Comparison of ENCODE assay signal across 23 mouse cellular contexts in the genomic region with DNA sequence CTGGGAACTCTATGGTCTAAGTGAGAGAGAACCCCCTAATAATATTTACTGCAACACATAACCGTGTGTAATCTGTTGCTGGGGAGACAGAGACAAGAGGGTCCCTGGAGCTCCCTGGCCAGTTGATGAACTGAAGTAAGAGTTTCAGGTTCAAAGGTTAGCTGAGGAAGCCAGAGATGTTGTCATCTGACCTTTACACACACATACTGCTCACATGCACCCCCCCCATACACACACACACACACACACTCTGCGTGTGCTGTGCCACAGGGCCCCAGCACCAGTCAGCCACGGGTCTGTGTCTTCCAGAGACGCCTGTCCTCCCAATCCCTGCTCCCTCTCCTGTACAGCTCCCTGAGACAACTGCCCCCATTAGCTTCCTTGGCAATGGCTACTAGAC.
"Had no signal": no experiment of that assay in that cellular context is flagged by ENCODE, and none has a peak within 500 bp of the region (broad histone marks: within the 10 kb centered on the region; RNA-seq: fewer than 3 reads in every experiment).

No protein-coding gene starts in this region.

- ATAC-seq: forebrain, postnatal 0 days; hindbrain, embryonic 16.5 days; inflammation-experienced regulatory T-cells, adult 6 months; intestine, embryonic 15.5 days had no signal

- H3K9ac ChIP-seq: forebrain, postnatal 0 days; heart, embryonic 13.5 days; heart, embryonic 15.5 days; hindbrain, embryonic 14.5 days; intestine, embryonic 15.5 days; limb, embryonic 13.5 days; liver, embryonic 14.5 days had no signal

- H3K4me2 ChIP-seq: heart, embryonic 11.5 days; heart, embryonic 13.5 days; heart, embryonic 15.5 days; hindbrain, embryonic 14.5 days; intestine, embryonic 15.5 days; limb, embryonic 13.5 days; liver, embryonic 11.5 days had no signal

- H3K9me3 ChIP-seq: heart, embryonic 13.5 days; heart, embryonic 15.5 days; intestine, embryonic 15.5 days; limb, embryonic 13.5 days had no signal

- H3K4me1 ChIP-seq: heart, embryonic 13.5 days; heart, embryonic 15.5 days; intestine, embryonic 15.5 days; limb, embryonic 13.5 days had no signal

- H3K36me3 ChIP-seq: heart, embryonic 13.5 days; heart, embryonic 15.5 days; intestine, embryonic 15.5 days; limb, embryonic 13.5 days had no signal

- H3K27me3 ChIP-seq: intestine, embryonic 15.5 days had no signal

- DNase-seq: forebrain, postnatal 0 days; gastrocnemius, postnatal 14 days; gastrocnemius, postnatal 36 days; heart, adult 2 months; heart, postnatal 14 days; heart, postnatal 36 days; kidney, adult 18-20 months; kidney, adult 8-10 months; kidney, postnatal 10 days; kidney, postnatal 25 days; kidney, postnatal 4 days had no signal

- H3K27ac ChIP-seq: heart, adult 2 months; heart, embryonic 13.5 days; heart, embryonic 15.5 days; hindbrain, embryonic 14.5 days; intestine, embryonic 15.5 days; layer of hippocampus, adult 2 months; left cerebral cortex, adult 2 months; limb, embryonic 13.5 days; liver, embryonic 14.5 days had no signal

- H3K4me3 ChIP-seq: heart, adult 2 months; heart, embryonic 13.5 days; heart, embryonic 15.5 days; intestine, embryonic 15.5 days; layer of hippocampus, adult 2 months; left cerebral cortex, adult 2 months; limb, embryonic 13.5 days had no signal
